9 mouse cellular contexts compared by ENCODE assay signal in genomic region chr16:21836311-21837072, GRCm38 (mm10). TPM values are rescaled to one million over a fixed set of nuclear protein-coding genes. Genes with fewer than 3 reads are reported as not detected.
DNase-seq lines count a peak whose midpoint lies in the region; ATAC-seq and TF ChIP-seq lines count a peak whose summit lies in the region.
"Had no signal": no experiment of that assay in that cellular context is flagged by ENCODE, and none has a peak within 500 bp of the region (broad histone marks: within the 10 kb centered on the region; RNA-seq: fewer than 3 reads in every experiment).

No protein-coding gene starts in this region.

- no peaks in the 10 kb centered on the region; the same call in 1 of the 2 replicates for H3K4me1 ChIP-seq in forebrain, embryonic 12.5 days
- peaks cover 22% of the 10 kb centered on the region for H3K4me1 ChIP-seq in forebrain, embryonic 10.5 days
- H3K4me1 ChIP-seq in lung, embryonic 14.5 days (ENCODE audit: insufficient read depth) = 0 out of 2 replicates have a peak, but pooled peaks cover 2% of the 10 kb centered on the region
- H3K4me1 ChIP-seq in thymus, adult 2 months (replicated peaks; ENCODE audit: control insufficient read depth, insufficient read depth, low read length) = peaks cover 36% of the 10 kb centered on the region
- H3K4me1 ChIP-seq: heart, embryonic 13.5 days had no signal

- H3K4me3 ChIP-seq in forebrain, embryonic 12.5 days (replicated peaks) = no peak overlapping the region
- H3K4me3 ChIP-seq in forebrain, embryonic 10.5 days = no peak overlapping the region
- H3K4me3 ChIP-seq in lung, embryonic 14.5 days (ENCODE audit: low read depth, low read length) = no peak overlapping the region
- peak overlapping the region; percentile 1; the same call in 1 of the 2 replicates for H3K4me3 ChIP-seq in thymus, adult 2 months (ENCODE audit: control insufficient read depth, insufficient read depth, low read length)
- H3K4me3 ChIP-seq: heart, embryonic 13.5 days had no signal

- H3K36me3 ChIP-seq in forebrain, embryonic 12.5 days (replicated peaks) = no peaks in the 10 kb centered on the region
- no peaks in the 10 kb centered on the region for H3K36me3 ChIP-seq in forebrain, embryonic 10.5 days (replicated peaks)
- no peaks in the 10 kb centered on the region for H3K36me3 ChIP-seq in lung, embryonic 14.5 days (ENCODE audit: insufficient read depth)
- no peaks in the 10 kb centered on the region for H3K36me3 ChIP-seq in thymus, adult 2 months (ENCODE audit: control insufficient read depth, insufficient read depth, low read length)
- H3K36me3 ChIP-seq: heart, embryonic 13.5 days had no signal

- DNase-seq in forebrain, embryonic 10.5 days (ENCODE audit: extremely low spot score, low spot score) = no peak
- peak; percentile 60 for DNase-seq in lung, embryonic 14.5 days
- no peak for DNase-seq in lung, postnatal 14 days
- peak; percentile 46 for DNase-seq in thymus, adult 2 months
- no peak for DNase-seq in adrenal gland, adult 8-10 months

- peak; percentile 57; the same call in 1 of the 2 replicates for ATAC-seq in forebrain, embryonic 12.5 days (ENCODE audit: low FRiP score)
- ATAC-seq in lung, embryonic 14.5 days (ENCODE audit: insufficient read depth) = no peak
- peak; percentile 52 to 67; a peak in 3 of 4 replicates for ATAC-seq in hematopoietic stem cell, adult 5-6 weeks (replicated peaks in 1 of 2; ENCODE audit: insufficient read depth in 1 of 2, low FRiP score in 2 of 2, low TSS enrichment in 1 of 2, low read depth in 1 of 2, poor library complexity in 2 of 2, severe bottlenecking in 2 of 2)
- ATAC-seq in cerebellum, adult (ENCODE audit: insufficient number of reproducible peaks, low FRiP score, low TSS enrichment) = no peak

- H3K9me3 ChIP-seq in forebrain, embryonic 12.5 days = no peaks in the 10 kb centered on the region
- H3K9me3 ChIP-seq in forebrain, embryonic 10.5 days = no peaks in the 10 kb centered on the region
- H3K9me3 ChIP-seq in lung, embryonic 14.5 days (ENCODE audit: low read depth, low read length) = no peaks in the 10 kb centered on the region
- H3K9me3 ChIP-seq: heart, embryonic 13.5 days had no signal

- no peak overlapping the region for H3K27ac ChIP-seq in forebrain, embryonic 12.5 days
- no peak overlapping the region for H3K27ac ChIP-seq in forebrain, embryonic 10.5 days
- no peak overlapping the region for H3K27ac ChIP-seq in lung, embryonic 14.5 days (ENCODE audit: low read depth)
- H3K27ac ChIP-seq in thymus, adult 2 months (ENCODE audit: control insufficient read depth, insufficient read depth, low read length) = peak overlapping the region; percentile 96
- H3K27ac ChIP-seq: heart, embryonic 13.5 days had no signal

- WGBS in forebrain, embryonic 12.5 days = 68% methylated on average over 7 of the region's 7 CpGs
- 65% methylated on average over 7 of the region's 7 CpGs for WGBS in forebrain, embryonic 10.5 days
- WGBS in lung, embryonic 14.5 days = 47% methylated on average over 7 of the region's 7 CpGs
- 16% methylated on average over 7 of the region's 7 CpGs for WGBS in thymus, adult 2 months

- TF ChIP-seq CTCF in lung, embryonic 14.5 days (IDR thresholded peaks at IDR 0.05; ENCODE audit: low read depth) = peak; percentile 60
- no peak for TF ChIP-seq CTCF in thymus, adult 2 months (IDR thresholded peaks at IDR 0.05; ENCODE audit: borderline replicate concordance, control insufficient read depth, extremely low read depth, insufficient read depth, low read length, poor library complexity)

- no peak for TF ChIP-seq POLR2A in thymus, adult 2 months (IDR thresholded peaks at IDR 0.05; ENCODE audit: control insufficient read depth, extremely low read depth, insufficient read depth, low read length, poor library complexity)

- H3K4me2 ChIP-seq in forebrain, embryonic 12.5 days = no peak overlapping the region
- H3K4me2 ChIP-seq in lung, embryonic 14.5 days = no peak overlapping the region
- H3K4me2 ChIP-seq: heart, embryonic 13.5 days had no signal

- H3K27me3 ChIP-seq in forebrain, embryonic 12.5 days = no peaks in the 10 kb centered on the region
- no peaks in the 10 kb centered on the region for H3K27me3 ChIP-seq in forebrain, embryonic 10.5 days (ENCODE audit: poor library complexity, severe bottlenecking)
- H3K27me3 ChIP-seq in lung, embryonic 14.5 days (ENCODE audit: insufficient read depth, low read length) = no peaks in the 10 kb centered on the region
- no peaks in the 10 kb centered on the region for H3K27me3 ChIP-seq in thymus, adult 2 months (ENCODE audit: control insufficient read depth, insufficient read depth, low read length)
- H3K27me3 ChIP-seq: heart, embryonic 13.5 days had no signal

- no peak overlapping the region for H3K9ac ChIP-seq in forebrain, embryonic 12.5 days
- no peak overlapping the region for H3K9ac ChIP-seq in lung, embryonic 14.5 days
- H3K9ac ChIP-seq: heart, embryonic 13.5 days had no signal

RNA-seq across cellular contexts. Expression of gene Map3k13, which starts 42.3 kb away (rescaled TPM):
- polyA plus RNA-seq in forebrain, embryonic 12.5 days (2016; fragmentation: Nextera tagmentation; extraction: Ambion mirVana) = 4.8 and 6.1 TPM in 2 replicates
- polyA plus RNA-seq in forebrain, embryonic 10.5 days (2016; fragmentation: Nextera tagmentation; extraction: Ambion mirVana) = 1.1 and 1.7 TPM in 2 replicates
- 0.65 and 0.95 TPM in 2 replicates for polyA plus RNA-seq in lung, embryonic 14.5 days (2014; fragmentation: Nextera tagmentation; extraction: Ambion mirVana)
- not detected in 2 replicates for total RNA-seq in hematopoietic stem cell, adult 5-6 weeks (2017)
- 2.0 and 2.3 TPM in 2 replicates for polyA plus RNA-seq in thymus, adult 2 months (2012; rRNA removed)
- 1 to 10 TPM; 1.2 to 1.9 (median 1.4) TPM for total RNA-seq in adrenal gland, adult 8-10 months (2022)

RNA-seq across cellular contexts. Expression of gene Ehhadh, which starts 48.9 kb away (rescaled TPM):
- polyA plus RNA-seq in forebrain, embryonic 12.5 days (2016; fragmentation: Nextera tagmentation; extraction: Ambion mirVana) = 1.0 and 1.1 TPM in 2 replicates
- 1.7 and 1.9 TPM in 2 replicates for polyA plus RNA-seq in forebrain, embryonic 10.5 days (2016; fragmentation: Nextera tagmentation; extraction: Ambion mirVana)
- polyA plus RNA-seq in lung, embryonic 14.5 days (2014; fragmentation: Nextera tagmentation; extraction: Ambion mirVana) = 1.6 and 2.4 TPM in 2 replicates
- total RNA-seq in hematopoietic stem cell, adult 5-6 weeks (2017) = 5.8 and 7.1 TPM in 2 replicates
- 8.0 and 9.6 TPM in 2 replicates for polyA plus RNA-seq in thymus, adult 2 months (2012; rRNA removed)
- 10 to 100 TPM; 10.1 to 28.7 (median 22.6) TPM for total RNA-seq in adrenal gland, adult 8-10 months (2022)

Comparison
In these comparisons a context has a peak if more than half of its experiments do, and no peak if none do; other contexts are left out.
1. DNase-seq: peak in lung, embryonic 14.5 days (single experiment) and thymus, adult 2 months (single experiment); none in forebrain, embryonic 10.5 days (single experiment), lung, postnatal 14 days (single experiment) and adrenal gland, adult 8-10 months (single experiment).
2. ATAC-seq: peak in forebrain, embryonic 12.5 days (single experiment) and hematopoietic stem cell, adult 5-6 weeks (2 of 2); none in lung, embryonic 14.5 days (single experiment) and cerebellum, adult (single experiment).